Mouse (Mus musculus): Measurements from ENCODE around the gene E2f6.

DNA sequence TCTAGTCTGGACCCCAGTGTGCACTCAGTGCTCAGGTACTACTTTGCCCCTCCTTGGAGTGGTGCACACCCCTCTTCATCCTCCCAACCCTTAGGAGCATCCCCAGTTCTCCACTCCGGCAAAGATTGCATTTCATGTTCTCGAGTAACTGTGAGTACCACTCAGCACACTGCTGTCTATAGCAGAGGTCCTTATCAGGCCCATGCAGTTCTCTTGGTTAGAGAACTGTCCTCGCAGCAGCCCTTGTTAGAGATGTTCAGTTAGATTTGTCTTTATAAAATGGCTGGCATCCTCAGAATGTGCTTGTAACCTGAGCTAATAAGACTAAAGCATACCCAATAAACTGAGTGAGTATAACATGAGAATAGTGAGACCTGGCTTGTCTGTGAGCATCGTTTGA, 6.4 kb downstream of the E2f6 start:
- TF ChIP-seq CTCF (conservative IDR thresholded peaks at IDR 0.05; ENCODE audit: low read length) (no peak), POU5F1 (IDR thresholded peaks at IDR 0.05; ENCODE audit: borderline replicate concordance, low read length) (no peak), NANOG (IDR thresholded peaks at IDR 0.05; ENCODE audit: borderline replicate concordance, low read length) (no peak)
